Mouse (Mus musculus): ENCODE measurements at regions not wholly inside any gene's neighbourhood (a gene's known extent, or its start where the extent isn't known, plus 50 kb on each side); places are given as distances from the start of the nearest gene placed in this dataset.

GRCm38 (mm10) chr2:172710641-172711040, 161.2 kb downstream of the Tfap2c start:
- TF ChIP-seq TAL1 (IDR thresholded peaks at IDR 0.05; ENCODE audit: low read length) = no peak
- no peak for TF ChIP-seq GATA1 (IDR thresholded peaks at IDR 0.05; ENCODE audit: low read length)
